Mouse (Mus musculus) naive thymus-derived CD4-positive, alpha-beta T cell, adult 2 months (primary cell): Measurements from ENCODE around the gene Tac1.
"Not testable (repeated sequence)": the region's sequence is repeated elsewhere in the genome, so short reads cannot be mapped to it uniquely, and the experiment has no call there.

ENCODE experiments used
- DNase-seq: peaks from one replicate; pipeline ENCODE4 v3.0.0-alpha.2; 2011; ENCODE audit warnings: low read depth

Gene Tac1

DNA sequence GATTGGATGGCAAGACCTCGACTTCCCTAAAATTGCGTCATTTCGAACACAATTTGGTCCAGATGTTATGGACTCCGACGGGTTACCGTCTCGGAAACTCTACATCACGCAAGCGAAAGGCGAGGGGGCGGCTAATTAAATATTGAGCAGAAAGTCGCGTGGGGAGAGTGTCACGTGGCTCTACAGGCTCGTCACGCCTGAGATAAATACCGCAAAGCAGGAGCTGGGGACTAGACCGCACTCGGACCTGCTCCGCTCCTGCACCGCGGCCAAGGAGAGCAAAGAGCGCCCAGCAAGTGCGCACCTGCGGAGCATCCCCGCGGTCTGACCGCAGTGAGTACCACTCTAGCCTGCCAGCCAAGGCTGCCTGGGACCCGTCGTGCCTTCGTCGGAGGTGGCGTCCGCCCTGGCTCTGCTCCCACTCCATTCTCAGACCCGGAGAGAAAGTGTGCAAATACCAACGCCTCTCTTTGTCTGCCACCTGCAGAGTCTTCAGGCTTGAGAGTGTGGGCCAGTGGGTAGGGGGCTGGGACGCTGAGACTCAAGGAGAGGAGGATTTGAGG is at the start of gene Tac1:
TSS of gene Tac1 (plus strand) at position 51 of the 563 bp plus-strand sequence.
- no peak for DNase-seq

- DNase-seq = not testable (repeated sequence)
Measured at GRCm38 (mm10) chr6:7543511-7543910, 11.2 kb upstream of the Tac1 start.

GRCm38 (mm10) chr6:7555688-7556476 is 1.2 kb downstream of the Tac1 start:
- no peak for DNase-seq

GRCm38 (mm10) chr6:7558164-7558563 is 3.5 kb downstream of the Tac1 start:
- no peak for DNase-seq

DNA sequence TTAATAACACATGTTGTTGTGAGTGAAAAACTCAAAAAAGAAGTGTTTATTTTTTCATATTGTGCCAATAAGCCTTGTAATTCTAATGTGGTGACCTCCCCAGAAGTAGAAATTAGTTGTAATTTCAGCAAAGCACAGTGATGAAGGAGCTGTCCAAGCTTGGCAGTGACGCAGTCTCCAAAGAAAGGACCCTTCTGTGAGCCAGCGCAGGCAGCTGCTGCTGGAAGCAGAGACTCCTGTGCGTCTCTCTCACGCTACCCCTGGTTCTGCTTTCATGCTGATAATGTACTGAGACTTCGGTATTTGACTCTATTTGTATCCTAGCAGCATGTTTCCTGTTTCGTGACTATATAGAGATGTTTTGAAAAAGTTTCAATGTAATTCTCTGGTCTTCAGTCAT is 7.8 kb downstream of the Tac1 start:
- no peak for DNase-seq

GRCm38 (mm10) chr6:7564537-7564936 is 9.9 kb downstream of the Tac1 start:
- DNase-seq = no peak

GRCm38 (mm10) chr6:7571144-7571543 is 16.5 kb downstream of the Tac1 start:
- no peak for DNase-seq

GRCm38 (mm10) chr6:7578031-7578430 is 23.4 kb downstream of the Tac1 start:
- DNase-seq = no peak

- DNase-seq = no peak
Measured at GRCm38 (mm10) chr6:7594445-7594844, 39.8 kb downstream of the Tac1 start.

GRCm38 (mm10) chr6:7598416-7598815 is 43.7 kb downstream of the Tac1 start:
- no peak for DNase-seq

GRCm38 (mm10) chr6:7600228-7600627 is 45.5 kb downstream of the Tac1 start:
- DNase-seq = no peak

DNA sequence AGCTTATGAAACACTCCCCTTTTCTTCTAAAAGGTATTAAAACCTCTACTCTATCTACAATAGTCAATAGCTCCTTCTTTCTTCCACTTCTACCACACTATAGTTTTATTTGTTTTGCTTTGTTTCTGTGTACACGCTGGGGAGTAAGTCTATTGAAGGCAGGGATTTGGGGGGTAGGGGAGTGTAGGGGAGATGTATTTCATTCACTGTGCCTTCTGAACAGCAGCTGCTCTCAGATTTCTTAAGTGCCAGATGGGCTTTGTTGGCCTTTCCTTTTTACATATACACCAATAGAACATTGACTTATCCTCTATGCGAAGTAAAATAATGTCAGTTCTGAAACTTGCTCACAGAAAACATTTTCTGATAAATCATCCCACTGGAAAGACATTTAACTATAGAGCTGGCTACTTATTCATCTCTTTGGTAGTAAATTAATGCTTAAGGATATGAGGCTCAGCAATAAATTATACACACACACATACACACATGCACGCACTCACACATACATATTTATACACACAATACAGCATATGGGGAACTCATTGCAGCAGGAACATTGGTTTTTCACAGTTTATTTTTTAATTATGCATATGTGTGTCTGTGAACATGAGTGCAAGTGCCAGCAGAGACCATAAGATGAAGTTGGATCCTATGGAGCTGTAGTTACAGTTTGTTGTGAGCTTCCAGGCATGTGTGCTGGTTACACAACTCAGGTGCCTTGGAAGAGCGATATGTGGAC is 46.8 kb downstream of the Tac1 start:
- DNase-seq = no peak

- not testable (repeated sequence) for DNase-seq
Measured at GRCm38 (mm10) chr6:7613676-7614075, 59.0 kb downstream of the Tac1 start.
